Mouse (Mus musculus) heart, embryonic 14.5 days (tissue): ENCODE results near the gene Smad5. TPM values are rescaled to one million over a fixed set of nuclear protein-coding genes. Genes with fewer than 3 reads are reported as not detected.
A peak's percentile ranks its signal among the peaks of the same experiment; 100 is the strongest.

ENCODE experiments used
- ATAC-seq: fragments of 200-750 bp; cut with Nextera tagmentation; 2 replicates; pipeline ENCODE4 v1.8.0; 2017; ENCODE audit warnings: low read depth, moderate TSS enrichment; ENCODE audit not compliant: insufficient number of reproducible peaks, insufficient read depth, low FRiP score
- H3K27ac ChIP-seq, 2 experiments: fragments of 200-500 bp in 1 of 2; fragments of 300-500 bp in 1 of 2; sonication (generic) in 1 of 2; replicated peaks in 1 of 2; 2 replicates each; pipeline ENCODE4 v1.5.1; 2012 to 2014; ENCODE audit warnings: low read depth in 2 of 2, low read length in 2 of 2, control low read depth in 1 of 2, mild to moderate bottlenecking in 1 of 2, mixed read lengths in 1 of 2; ENCODE audit not compliant: control insufficient read depth in 1 of 2, insufficient read depth in 1 of 2
- H3K27me3 ChIP-seq: fragments of 300-500 bp; sonication (generic); 2 replicates; pipeline ENCODE4 v1.6.1; 2014; ENCODE audit warnings: mild to moderate bottlenecking, low read length, control low read depth; ENCODE audit not compliant: control insufficient read depth, insufficient read depth
- H3K36me3 ChIP-seq: fragments of 300-500 bp; sonication (generic); 2 replicates; pipeline ENCODE4 v1.6.1; 2014; ENCODE audit warnings: mild to moderate bottlenecking, control low read depth, low read length, mixed read lengths; ENCODE audit not compliant: control insufficient read depth, insufficient read depth
- H3K4me1 ChIP-seq, 2 experiments: fragments of 200-500 bp in 1 of 2; fragments of 300-500 bp in 1 of 2; sonication (generic) in 1 of 2; 2 replicates each; pipeline ENCODE4 v1.6.1; 2012 to 2014; ENCODE audit warnings: low read length in 2 of 2, control low read depth in 1 of 2, mixed read lengths in 1 of 2; ENCODE audit not compliant: control insufficient read depth in 2 of 2, insufficient read depth in 2 of 2
- H3K4me2 ChIP-seq: fragments of 300-500 bp; sonication (generic); 2 replicates; pipeline ENCODE4 v1.6.1; 2014; ENCODE audit warnings: mild to moderate bottlenecking, low read length
- H3K4me3 ChIP-seq, 2 experiments: fragments of 200-500 bp in 1 of 2; fragments of 300-500 bp in 1 of 2; sonication (generic) in 1 of 2; 2 replicates each; pipeline ENCODE4 v1.5.1; 2012 to 2014; ENCODE audit warnings: low read length in 2 of 2, mild to moderate bottlenecking in 2 of 2, control low read depth in 1 of 2, low read depth in 1 of 2, moderate library complexity in 1 of 2; ENCODE audit not compliant: control insufficient read depth in 1 of 2, insufficient read depth in 1 of 2
- H3K9ac ChIP-seq: fragments of 300-500 bp; sonication (generic); 2 replicates; pipeline ENCODE4 v1.6.1; 2014; ENCODE audit warnings: mild to moderate bottlenecking, low read length
- H3K9me3 ChIP-seq: fragments of 300-500 bp; sonication (generic); 2 replicates; pipeline ENCODE4 v1.6.1; 2016; ENCODE audit warnings: low read length, control low read depth; ENCODE audit not compliant: control insufficient read depth
- WGBS: fragments of 180-500 bp; shearing (Covaris S2); extraction: QIAGEN DNeasy Blood & Tissue Kit; methylation state at CpG from one replicate; pipeline ENCODE4 v1.1.7; 2014; 5-methylcytosine and 5-hydroxymethylcytosine counted together
- polyA plus RNA-seq: library from polyadenylated mRNA; unstranded; fragments of >200 nt; fragmentation: Nextera tagmentation; extraction: Ambion mirVana; gene quantifications from 2 replicates; pipeline ENCODE4 v1.2.1, GENCODE M21; 2014

Smad5 gene
- polyA plus RNA-seq, 1 experiment from 2014 or later, result 27.1 TPM

DNA sequence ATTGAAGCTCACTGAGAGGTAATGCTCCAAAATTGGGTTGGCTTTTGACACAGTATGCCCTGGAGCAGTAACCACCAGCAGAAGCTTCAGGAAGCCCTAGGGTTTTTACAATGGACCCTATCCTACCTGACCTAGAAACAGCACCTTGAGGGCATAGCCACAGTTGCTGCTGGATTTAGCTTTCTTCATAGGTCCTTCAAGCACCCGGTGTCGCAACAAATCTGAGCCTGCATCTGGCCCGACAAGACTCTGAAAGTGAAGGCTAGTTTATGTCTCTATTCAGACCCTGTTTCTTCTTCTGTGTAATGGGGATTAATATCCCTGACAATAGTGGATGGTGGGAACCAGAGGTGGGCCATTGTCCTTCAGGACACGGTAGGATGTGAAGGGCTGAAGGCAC, 25.1 kb upstream of the Smad5 start:
- H3K4me1 ChIP-seq, result peaks cover 22 to 25% of the 10 kb centered on the region in 2 experiments
- H3K4me2 ChIP-seq, result no peak overlapping the region
- no peak overlapping the region for H3K4me3 ChIP-seq
- no peaks in the 10 kb centered on the region for H3K9me3 ChIP-seq
- H3K9ac ChIP-seq, result no peak overlapping the region
- peak overlapping the region; percentile 62 to 81 for H3K27ac ChIP-seq
- 70% methylated on average over 4 of the region's 4 CpGs for WGBS
- H3K27me3 ChIP-seq, result no peaks in the 10 kb centered on the region
- no peak for ATAC-seq
- no peaks in the 10 kb centered on the region for H3K36me3 ChIP-seq

DNA sequence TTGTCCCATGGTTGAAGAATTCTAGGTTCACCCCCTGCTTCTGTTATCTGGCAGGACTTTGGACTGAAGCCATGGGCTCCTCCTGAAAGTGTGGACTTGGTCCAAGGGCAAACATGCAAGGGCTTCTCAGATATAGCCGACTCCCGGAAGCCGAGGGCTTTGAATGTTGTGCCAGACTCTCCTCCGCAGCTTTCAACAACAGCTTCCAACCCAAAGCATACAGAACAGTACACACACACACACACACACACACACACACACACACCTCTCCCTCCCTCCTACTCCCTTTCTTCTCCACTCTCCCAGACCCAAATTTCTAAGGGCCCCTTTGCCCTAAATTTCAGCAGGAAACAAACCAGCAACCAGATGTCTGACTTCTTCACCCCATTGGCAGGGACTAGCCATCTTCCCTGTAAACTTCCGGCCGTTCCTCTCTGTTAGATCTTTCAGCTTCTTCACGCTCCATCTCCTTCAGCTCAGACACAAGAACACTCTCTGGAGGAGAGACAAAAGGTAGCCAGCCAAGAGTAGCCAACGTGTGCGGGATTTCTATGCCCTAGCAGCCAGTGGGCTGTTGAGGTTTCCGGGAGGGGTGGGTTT, 24.5 kb upstream of the Smad5 start:
- peak overlapping the region; percentile 72 to 81 for H3K27ac ChIP-seq
- H3K9me3 ChIP-seq, result no peaks in the 10 kb centered on the region
- WGBS, result 26% methylated on average over 10 of the region's 10 CpGs
- peaks cover 22 to 25% of the 10 kb centered on the region in 2 experiments for H3K4me1 ChIP-seq
- no peak overlapping the region; the same call in 1 of the 2 replicates for H3K9ac ChIP-seq
- H3K36me3 ChIP-seq, result no peaks in the 10 kb centered on the region
- H3K27me3 ChIP-seq, result no peaks in the 10 kb centered on the region
- no peak overlapping the region for H3K4me3 ChIP-seq
- peak overlapping the region; percentile 17; the same call in 1 of the 2 replicates for H3K4me2 ChIP-seq
- peak; percentile 75 for ATAC-seq

DNA sequence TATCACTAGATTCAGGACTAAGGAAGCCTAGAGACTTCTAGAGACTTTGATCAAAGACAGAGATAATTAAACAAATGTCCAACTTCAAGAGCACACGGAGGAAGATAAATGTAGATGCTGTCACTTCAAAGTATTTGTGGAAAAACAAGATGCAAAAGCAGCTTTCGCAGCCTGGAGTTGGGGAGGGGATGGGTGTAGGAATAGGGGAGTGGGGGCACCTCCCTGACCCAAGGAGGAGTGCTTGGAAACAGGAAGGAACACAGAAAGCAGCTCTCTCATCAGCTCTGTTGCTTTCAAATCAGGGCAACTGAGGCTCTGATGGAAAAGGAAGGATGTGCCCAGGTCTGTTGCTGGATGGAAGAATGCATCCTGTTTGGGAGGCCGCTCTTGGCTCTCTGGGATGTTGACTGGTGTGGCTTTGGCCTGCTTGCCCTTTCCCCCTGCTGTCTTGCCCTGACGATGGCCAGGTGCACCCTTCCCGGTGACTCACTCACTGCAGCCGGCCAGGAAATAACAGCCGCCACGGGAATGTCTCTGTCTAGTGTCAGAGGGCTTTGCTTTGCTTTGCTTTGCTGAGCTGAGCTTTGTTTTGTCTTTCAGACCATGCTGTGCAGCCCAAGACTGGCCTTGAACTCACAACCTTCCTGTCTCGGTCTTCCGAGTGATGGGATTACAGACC, 23.8 kb upstream of the Smad5 start:
- H3K9me3 ChIP-seq, result no peaks in the 10 kb centered on the region
- no peaks in the 10 kb centered on the region for H3K27me3 ChIP-seq
- no peak overlapping the region; the same call in 1 of the 2 replicates for H3K9ac ChIP-seq
- peak overlapping the region; percentile 17; the same call in 1 of the 2 replicates for H3K4me2 ChIP-seq
- WGBS, result 28% methylated on average over 10 of the region's 10 CpGs
- no peaks in the 10 kb centered on the region for H3K36me3 ChIP-seq
- H3K27ac ChIP-seq, result peak overlapping the region; percentile 72 to 81; a peak in 3 of 4 replicates
- H3K4me1 ChIP-seq, result peaks cover 24 to 25% of the 10 kb centered on the region in 2 experiments
- ATAC-seq, result peak; percentile 54; the same call in 1 of the 2 replicates
- H3K4me3 ChIP-seq, result no peak overlapping the region

DNA sequence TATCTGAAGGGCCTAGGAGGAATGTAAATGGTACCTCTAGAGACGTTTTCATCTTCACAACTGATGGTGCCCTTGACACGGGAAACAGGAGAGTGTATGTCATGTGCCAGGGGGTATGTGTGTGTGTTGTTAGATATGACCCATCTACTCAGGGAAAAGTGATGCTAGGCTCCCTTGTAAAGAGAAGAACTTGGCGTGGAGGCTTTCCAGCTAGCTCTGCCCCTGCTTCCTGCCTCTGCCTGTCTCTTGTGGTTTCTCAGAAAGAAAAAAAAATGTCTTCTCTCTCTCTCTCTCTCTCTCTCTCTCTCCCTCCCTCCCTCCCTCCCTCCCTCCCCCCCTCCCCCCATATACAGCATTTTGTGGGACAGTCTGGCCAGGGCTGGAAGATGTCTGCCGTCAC, 20.9 kb upstream of the Smad5 start:
- Histone ChIP-seq H3K36me3 (no peaks in the 10 kb centered on the region), H3K4me3 (no peak overlapping the region), H3K4me1 (peaks cover 24 to 25% of the 10 kb centered on the region in 2 experiments), H3K9me3 (no peaks in the 10 kb centered on the region), H3K9ac (no peak overlapping the region), H3K4me2 (no peak overlapping the region), H3K27ac (peak overlapping the region in 1 of 2 experiments; percentile 33; a peak in 1 of 4 replicates), H3K27me3 (0 out of 2 replicates have a peak, but pooled peaks cover 3% of the 10 kb centered on the region)
- 54% methylated on average over 4 of the region's 4 CpGs for WGBS
- no peak for ATAC-seq

DNA sequence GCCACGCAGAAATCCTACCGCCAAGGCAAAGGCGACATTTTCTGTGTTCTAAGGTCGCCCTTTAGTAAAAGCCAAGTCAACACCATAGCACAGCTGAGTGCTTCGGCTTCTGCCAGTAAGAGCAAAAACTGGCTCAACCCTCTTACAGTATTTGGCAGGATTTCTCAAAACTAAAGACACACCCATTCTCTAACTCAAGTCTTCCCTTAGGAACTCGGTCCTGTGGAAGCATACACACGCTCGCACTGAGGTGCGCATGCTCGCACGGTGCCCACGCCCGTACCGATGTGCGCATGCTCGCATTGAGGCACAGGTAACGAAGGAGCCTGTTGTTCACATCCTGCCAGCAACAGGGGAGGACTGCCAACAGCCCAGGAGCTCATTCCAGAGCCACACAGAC, 20.5 kb upstream of the Smad5 start:
- 0 out of 2 replicates have a peak, but pooled peaks cover 3% of the 10 kb centered on the region for H3K27me3 ChIP-seq
- no peak overlapping the region for H3K4me2 ChIP-seq
- H3K9ac ChIP-seq, result no peak overlapping the region
- H3K4me3 ChIP-seq, result no peak overlapping the region
- H3K4me1 ChIP-seq, result peaks cover 23 to 24% of the 10 kb centered on the region in 2 experiments
- no peak for ATAC-seq
- H3K36me3 ChIP-seq, result no peaks in the 10 kb centered on the region
- no peaks in the 10 kb centered on the region for H3K9me3 ChIP-seq
- 72% methylated on average over 17 of the region's 17 CpGs for WGBS
- peak overlapping the region in 1 of 2 experiments; percentile 33; a peak in 1 of 4 replicates for H3K27ac ChIP-seq

DNA sequence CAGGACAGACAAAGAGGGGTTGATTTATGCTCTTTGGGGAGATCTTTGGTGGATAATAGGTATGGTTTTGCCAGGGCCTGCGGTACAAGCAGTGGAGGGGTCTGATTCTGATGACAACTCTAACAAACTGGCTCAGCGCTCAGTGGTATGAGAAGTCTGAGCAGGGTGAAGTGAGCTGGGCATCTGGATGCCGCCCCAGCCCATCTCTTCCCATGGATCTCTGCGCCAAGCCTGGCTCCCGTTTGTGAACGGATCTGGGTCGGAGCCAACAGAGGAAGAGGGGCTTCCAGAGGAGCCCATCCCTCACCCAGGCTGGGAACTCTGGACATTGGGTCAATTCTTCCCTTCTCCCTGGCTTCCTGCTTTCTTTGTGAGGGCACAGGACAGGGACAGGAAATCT, 19.5 kb upstream of the Smad5 start:
- Histone ChIP-seq H3K9me3 (no peaks in the 10 kb centered on the region), H3K36me3 (no peaks in the 10 kb centered on the region), H3K27me3 (0 out of 2 replicates have a peak, but pooled peaks cover 3% of the 10 kb centered on the region), H3K27ac (no peak overlapping the region), H3K4me2 (no peak overlapping the region), H3K4me3 (no peak overlapping the region), H3K9ac (no peak overlapping the region), H3K4me1 (peaks cover 14 to 15% of the 10 kb centered on the region in 2 experiments)
- 73% methylated on average over 7 of the region's 7 CpGs for WGBS
- ATAC-seq, result no peak

DNA sequence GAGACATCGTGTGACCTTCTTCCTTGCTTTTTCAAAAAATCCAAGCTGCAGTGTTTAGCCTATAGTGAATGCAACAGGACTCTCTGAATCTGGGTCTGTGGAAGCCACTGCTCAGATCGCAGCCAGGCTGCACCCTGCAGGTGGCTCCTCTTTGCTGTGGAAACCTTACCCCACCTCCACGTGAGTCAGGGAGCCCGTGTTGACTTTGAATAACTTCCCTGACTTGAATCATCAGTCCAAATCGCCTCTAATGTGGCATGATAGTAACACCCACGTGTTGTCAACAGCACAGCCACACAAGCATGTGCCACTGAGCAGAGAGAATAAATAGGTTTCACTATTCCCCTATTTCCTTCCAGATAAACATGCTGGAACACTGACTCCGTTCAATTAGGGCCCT, 10.8 kb upstream of the Smad5 start:
- no peak overlapping the region for H3K27ac ChIP-seq
- no peaks in the 10 kb centered on the region for H3K27me3 ChIP-seq
- no peak overlapping the region for H3K9ac ChIP-seq
- H3K4me2 ChIP-seq, result no peak overlapping the region
- WGBS, result 44% methylated on average over 7 of the region's 7 CpGs
- H3K9me3 ChIP-seq, result no peaks in the 10 kb centered on the region
- ATAC-seq, result no peak
- no peaks in the 10 kb centered on the region for H3K36me3 ChIP-seq
- H3K4me3 ChIP-seq, result no peak overlapping the region
- no peaks in the 10 kb centered on the region for H3K4me1 ChIP-seq
